Mouse (Mus musculus): Measurements from ENCODE around the gene Spata31d1a. TPM values are rescaled to one million over a fixed set of nuclear protein-coding genes. Genes with fewer than 3 reads are reported as not detected.

Gene Spata31d1a
- polyA plus RNA-seq, 1 experiment from 2014 or later, result 0.41 TPM

- H3K4me3 ChIP-seq (ENCODE audit: low read depth, low read length), result no peak overlapping the region
- H3K9ac ChIP-seq (replicated peaks; ENCODE audit: low read depth), result no peak overlapping the region
- H3K36me3 ChIP-seq (ENCODE audit: insufficient read depth, low read length), result no peaks in the 10 kb centered on the region
- no peaks in the 10 kb centered on the region for H3K9me3 ChIP-seq (ENCODE audit: low read length)
- DNase-seq (ENCODE audit: low spot score), result peak; percentile 35
- WGBS, result 18% methylated on average over 7 of the region's 7 CpGs
- no peak for ATAC-seq
- H3K4me1 ChIP-seq (ENCODE audit: insufficient read depth, low read depth, low read length), result no peaks in the 10 kb centered on the region
- no peaks in the 10 kb centered on the region for H3K27me3 ChIP-seq (replicated peaks; ENCODE audit: insufficient read depth, low read length)
- H3K4me2 ChIP-seq (replicated peaks; ENCODE audit: low read depth, low read length), result no peak overlapping the region
- no peak for TF ChIP-seq EP300 (IDR thresholded peaks at IDR 0.05)
- TF ChIP-seq CTCF (IDR thresholded peaks at IDR 0.05), result no peak
- H3K27ac ChIP-seq (ENCODE audit: low read length), result no peak overlapping the region
Measured at GRCm38 (mm10) chr13:59682629-59683028, 27.5 kb downstream of the Spata31d1a start.

DNA sequence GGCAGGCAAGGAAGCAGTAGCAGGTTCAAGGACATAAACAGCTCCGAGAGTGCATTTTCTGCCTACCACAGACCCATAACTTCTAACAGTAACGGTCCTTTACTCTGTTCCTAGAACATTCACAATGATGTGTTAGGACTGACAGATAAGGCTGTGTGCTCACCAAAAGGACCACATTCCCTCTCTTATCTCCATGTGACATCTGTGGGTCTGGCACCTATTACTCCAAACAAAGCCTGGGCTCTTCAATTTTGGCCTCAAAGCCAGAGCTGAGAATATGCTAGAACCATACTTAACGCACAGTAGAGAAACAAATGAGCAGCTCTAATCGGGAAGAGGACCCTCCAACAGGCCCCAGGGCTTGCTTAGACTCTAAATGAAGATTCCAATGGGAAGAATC lies 30.2 kb downstream of the Spata31d1a start:
- Histone ChIP-seq H3K9ac (replicated peaks; ENCODE audit: low read depth) (no peak overlapping the region), H3K27me3 (replicated peaks; ENCODE audit: insufficient read depth, low read length) (no peaks in the 10 kb centered on the region), H3K9me3 (ENCODE audit: low read length) (no peaks in the 10 kb centered on the region), H3K27ac (ENCODE audit: low read length) (no peak overlapping the region), H3K4me3 (ENCODE audit: low read depth, low read length) (no peak overlapping the region), H3K4me2 (replicated peaks; ENCODE audit: low read depth, low read length) (no peak overlapping the region), H3K36me3 (ENCODE audit: insufficient read depth, low read length) (no peaks in the 10 kb centered on the region), H3K4me1 (ENCODE audit: insufficient read depth, low read depth, low read length) (peaks cover under 1% of the 10 kb centered on the region; the same call in 1 of the 2 replicates)
- DNase-seq (ENCODE audit: low spot score) (no peak), ATAC-seq (no peak)
- 51% methylated on average over 4 of the region's 4 CpGs for WGBS
- TF ChIP-seq EP300 (IDR thresholded peaks at IDR 0.05) (no peak), CTCF (IDR thresholded peaks at IDR 0.05) (no peak)

DNA sequence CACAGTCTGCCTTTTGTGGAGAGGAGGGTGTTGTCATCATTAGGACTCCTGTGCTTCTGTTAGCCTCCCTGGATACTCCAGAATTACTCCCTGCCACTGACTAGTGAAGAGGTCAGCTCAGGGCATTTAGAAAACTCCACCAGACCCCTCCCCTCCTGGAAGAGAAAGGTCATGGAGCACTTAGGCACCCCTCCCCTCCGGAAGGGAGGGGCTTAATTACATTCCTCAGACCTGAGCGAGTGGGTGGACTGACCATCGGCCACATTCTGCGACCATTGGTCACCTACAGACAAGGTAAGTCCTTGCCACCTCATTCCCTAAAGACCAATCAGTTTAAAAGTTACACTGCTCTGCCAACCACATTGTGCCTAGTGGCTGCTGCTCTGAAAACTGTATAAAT lies 30.8 kb downstream of the Spata31d1a start:
- TF ChIP-seq CTCF (IDR thresholded peaks at IDR 0.05) (no peak), EP300 (IDR thresholded peaks at IDR 0.05) (no peak)
- Histone ChIP-seq H3K4me3 (ENCODE audit: low read depth, low read length) (no peak overlapping the region), H3K36me3 (ENCODE audit: insufficient read depth, low read length) (no peaks in the 10 kb centered on the region), H3K27ac (ENCODE audit: low read length) (no peak overlapping the region), H3K9me3 (ENCODE audit: low read length) (no peaks in the 10 kb centered on the region), H3K4me2 (replicated peaks; ENCODE audit: low read depth, low read length) (no peak overlapping the region), H3K9ac (replicated peaks; ENCODE audit: low read depth) (no peak overlapping the region), H3K4me1 (ENCODE audit: insufficient read depth, low read depth, low read length) (peaks cover 4% of the 10 kb centered on the region; the same call in 1 of the 2 replicates), H3K27me3 (replicated peaks; ENCODE audit: insufficient read depth, low read length) (no peaks in the 10 kb centered on the region)
- no peak for ATAC-seq
- 42% methylated on average over 4 of the region's 4 CpGs for WGBS
- no peak for DNase-seq (ENCODE audit: low spot score)

GRCm38 (mm10) chr13:59676316-59677229 lies 33.6 kb downstream of the Spata31d1a start:
- DNase-seq (ENCODE audit: low spot score), result peak; percentile 37
- Histone ChIP-seq H3K4me3 (ENCODE audit: low read depth, low read length) (no peak overlapping the region), H3K4me2 (replicated peaks; ENCODE audit: low read depth, low read length) (no peak overlapping the region), H3K27ac (ENCODE audit: low read length) (no peak overlapping the region), H3K27me3 (replicated peaks; ENCODE audit: insufficient read depth, low read length) (no peaks in the 10 kb centered on the region), H3K36me3 (ENCODE audit: insufficient read depth, low read length) (no peaks in the 10 kb centered on the region), H3K4me1 (ENCODE audit: insufficient read depth, low read depth, low read length) (peaks cover 7% of the 10 kb centered on the region; the same call in 1 of the 2 replicates), H3K9ac (replicated peaks; ENCODE audit: low read depth) (no peak overlapping the region), H3K9me3 (ENCODE audit: low read length) (no peaks in the 10 kb centered on the region)
- TF ChIP-seq EP300 (IDR thresholded peaks at IDR 0.05), result no peak
- no peak for TF ChIP-seq CTCF (IDR thresholded peaks at IDR 0.05)
- ATAC-seq, result peak; percentile 12; the same call in 1 of the 2 replicates
- WGBS, result 59% methylated on average over 12 of the region's 12 CpGs

DNA sequence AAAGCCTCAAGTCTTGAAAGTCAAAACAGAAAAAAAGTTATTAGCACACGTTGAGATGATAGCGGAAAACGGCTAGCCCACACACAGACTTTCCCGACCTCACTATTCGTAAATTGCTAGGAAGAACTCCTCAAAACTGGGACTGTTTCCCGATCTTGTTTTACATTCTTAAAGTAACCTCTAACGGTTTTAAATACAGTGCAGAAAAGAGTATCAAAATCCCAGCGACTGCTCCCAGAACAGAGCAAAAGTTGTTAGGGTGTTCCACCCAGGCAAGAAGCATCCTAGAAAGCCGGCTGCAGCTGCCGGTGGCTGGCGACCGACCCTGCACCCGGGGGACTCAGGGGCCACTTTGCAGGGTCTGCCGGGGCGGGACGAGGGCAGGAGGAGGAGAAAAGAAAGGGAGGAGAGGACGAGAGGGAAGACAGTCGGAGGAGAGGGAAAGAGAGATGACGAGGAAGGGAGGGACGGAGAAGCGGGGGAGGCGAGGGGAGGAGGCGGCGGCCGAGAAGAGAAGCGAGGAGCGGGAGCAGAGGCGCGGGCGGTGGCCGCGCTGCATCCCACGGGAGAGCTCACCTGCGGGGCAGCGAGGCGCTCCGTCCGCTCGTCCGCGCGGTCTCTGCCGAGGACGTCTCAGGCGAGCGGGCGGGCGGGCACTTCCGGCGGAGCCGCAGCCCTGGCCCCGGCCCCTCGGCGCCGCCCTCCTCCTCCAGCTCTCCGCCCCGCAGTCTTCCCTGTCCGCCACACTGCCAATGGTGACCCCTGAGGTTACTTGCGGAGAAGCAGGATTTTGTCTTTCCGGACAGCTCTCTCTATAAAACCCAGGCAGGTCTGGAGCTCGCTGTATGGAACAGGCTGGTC lies 34.7 kb downstream of the Spata31d1a start, which contains the start of gene Golm1:
Golm1 (minus strand) TSS at position 661 of the 861 bp plus-strand sequence.
- Histone ChIP-seq H3K36me3 (ENCODE audit: insufficient read depth, low read length) (no peaks in the 10 kb centered on the region), H3K27ac (ENCODE audit: low read length) (peak within 1 kb of the TSS; percentile 57), H3K4me3 (ENCODE audit: low read depth, low read length) (peak within 1 kb of the TSS; percentile 75), H3K4me2 (replicated peaks; ENCODE audit: low read depth, low read length) (peak within 1 kb of the TSS; percentile 91), H3K9ac (replicated peaks; ENCODE audit: low read depth) (peak within 1 kb of the TSS; percentile 55), H3K4me1 (ENCODE audit: insufficient read depth, low read depth, low read length) (peaks cover 7% of the 10 kb centered on the region; the same call in 1 of the 2 replicates), H3K27me3 (replicated peaks; ENCODE audit: insufficient read depth, low read length) (no peaks in the 10 kb centered on the region), H3K9me3 (ENCODE audit: low read length) (no peaks in the 10 kb centered on the region)
- TF ChIP-seq EP300 (IDR thresholded peaks at IDR 0.05), result no peak
- peak; percentile 37 for TF ChIP-seq CTCF (IDR thresholded peaks at IDR 0.05)
- ATAC-seq (peak; percentile 93), DNase-seq (ENCODE audit: low spot score) (peak; percentile 83)
- 3% methylated on average over 29 of the region's 61 CpGs for WGBS

- DNase-seq (ENCODE audit: low spot score) (peak; percentile 22), ATAC-seq (no peak)
- H3K4me3 ChIP-seq (ENCODE audit: low read depth, low read length), result peak overlapping the region; percentile 75
- WGBS, result 4% methylated on average over 13 of the region's 13 CpGs
- peak overlapping the region; percentile 55; the same call in 1 of the 2 replicates for H3K9ac ChIP-seq (replicated peaks; ENCODE audit: low read depth)
- no peaks in the 10 kb centered on the region for H3K36me3 ChIP-seq (ENCODE audit: insufficient read depth, low read length)
- H3K27ac ChIP-seq (ENCODE audit: low read length), result no peak overlapping the region
- no peaks in the 10 kb centered on the region for H3K9me3 ChIP-seq (ENCODE audit: low read length)
- H3K27me3 ChIP-seq (replicated peaks; ENCODE audit: insufficient read depth, low read length), result no peaks in the 10 kb centered on the region
- H3K4me2 ChIP-seq (replicated peaks; ENCODE audit: low read depth, low read length), result peak overlapping the region; percentile 91
- H3K4me1 ChIP-seq (ENCODE audit: insufficient read depth, low read depth, low read length), result peaks cover 7% of the 10 kb centered on the region; the same call in 1 of the 2 replicates
- TF ChIP-seq EP300 (IDR thresholded peaks at IDR 0.05) (no peak), CTCF (IDR thresholded peaks at IDR 0.05) (no peak)
Measured at GRCm38 (mm10) chr13:59674761-59675150, 35.4 kb downstream of the Spata31d1a start.
